12 mouse cellular contexts compared by ENCODE assay signal in the genomic region with DNA sequence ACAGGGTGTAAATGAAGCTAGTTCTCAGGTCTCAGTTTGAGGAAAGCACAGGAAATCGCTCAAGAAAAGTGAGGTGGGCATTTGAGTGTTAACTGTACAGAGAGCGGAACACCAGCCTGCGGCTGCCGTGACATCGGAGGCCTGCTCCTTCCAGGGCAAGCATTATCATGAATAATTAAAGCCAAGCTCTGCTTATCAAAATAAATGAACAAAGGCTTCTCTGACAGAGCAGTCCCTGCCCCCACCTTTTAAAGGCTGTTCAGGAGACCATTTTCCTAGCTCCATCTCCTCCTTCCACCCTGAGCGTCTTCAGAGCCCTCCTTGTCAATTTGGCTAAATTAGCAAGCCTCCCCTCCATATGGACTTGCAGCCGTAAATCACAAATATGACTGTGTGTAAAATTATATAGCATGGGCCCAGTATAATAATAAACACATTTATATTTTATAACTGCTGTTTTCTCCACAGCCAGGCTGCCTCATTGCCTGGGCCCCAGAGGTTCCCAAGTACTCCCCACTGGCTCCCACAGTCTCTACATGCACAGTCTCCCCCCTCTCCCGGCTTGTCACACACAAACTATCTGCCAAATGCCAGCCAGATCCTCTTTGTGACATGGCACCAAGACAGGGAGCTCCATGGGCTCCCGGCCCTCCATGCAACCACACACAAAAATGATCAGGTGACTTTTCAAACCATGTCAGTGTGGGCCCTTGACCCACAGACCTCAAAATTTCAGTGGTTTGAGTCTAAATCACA.
A peak's percentile ranks its signal among the peaks of the same experiment; 100 is the strongest.
DNase-seq lines count a peak whose midpoint lies in the region; ATAC-seq and TF ChIP-seq lines count a peak whose summit lies in the region.
"Had no signal": no experiment of that assay in that cellular context is flagged by ENCODE, and none has a peak within 500 bp of the region (broad histone marks: within the 10 kb centered on the region; RNA-seq: fewer than 3 reads in every experiment).

No protein-coding gene starts in this region.

- TF ChIP-seq EP300 in stomach, postnatal 0 days (optimal IDR thresholded peaks at IDR 0.05): no peak

- TF ChIP-seq CTCF in stomach, postnatal 0 days (IDR thresholded peaks at IDR 0.05; ENCODE audit: low read depth): no peak
- TF ChIP-seq CTCF in hindbrain, postnatal 0 days (IDR thresholded peaks at IDR 0.05; ENCODE audit: low read depth): no peak

- H3K27ac ChIP-seq in heart, embryonic 12.5 days (ENCODE audit: poor library complexity, severe bottlenecking): peak overlapping the region; percentile 48
- no peak overlapping the region for H3K27ac ChIP-seq in stomach, embryonic 14.5 days (ENCODE audit: low read length)
- no peak overlapping the region for H3K27ac ChIP-seq in stomach, postnatal 0 days (replicated peaks)
- peak overlapping the region; percentile 37; the same call in 1 of the 2 replicates for H3K27ac ChIP-seq in hindbrain, postnatal 0 days

- no peak overlapping the region for H3K9ac ChIP-seq in heart, embryonic 12.5 days
- no peak overlapping the region for H3K9ac ChIP-seq in stomach, embryonic 14.5 days (replicated peaks; ENCODE audit: low read depth, low read length)
- H3K9ac ChIP-seq in stomach, postnatal 0 days (ENCODE audit: low read length): no peak overlapping the region
- H3K9ac ChIP-seq in hindbrain, postnatal 0 days (replicated peaks; ENCODE audit: low read length): no peak overlapping the region

- 57% methylated on average over 9 of the region's 9 CpGs for WGBS in heart, embryonic 12.5 days
- WGBS in stomach, embryonic 14.5 days: 61% methylated on average over 9 of the region's 9 CpGs
- WGBS in stomach, postnatal 0 days: 61% methylated on average over 9 of the region's 9 CpGs
- 17% methylated on average over 9 of the region's 9 CpGs for WGBS in hindbrain, postnatal 0 days

- no peaks in the 10 kb centered on the region for H3K27me3 ChIP-seq in heart, embryonic 12.5 days (replicated peaks)
- no peaks in the 10 kb centered on the region for H3K27me3 ChIP-seq in stomach, embryonic 14.5 days (ENCODE audit: control insufficient read depth, insufficient read depth, low read length)
- no peaks in the 10 kb centered on the region for H3K27me3 ChIP-seq in stomach, postnatal 0 days (ENCODE audit: control insufficient read depth, insufficient read depth, low read length)
- H3K27me3 ChIP-seq in hindbrain, postnatal 0 days (ENCODE audit: insufficient read depth, low read length): no peaks in the 10 kb centered on the region
- H3K27me3 ChIP-seq: CH12.LX had no signal

- no peak overlapping the region for H3K4me3 ChIP-seq in heart, embryonic 12.5 days
- no peak overlapping the region for H3K4me3 ChIP-seq in stomach, embryonic 14.5 days (ENCODE audit: low read depth, low read length)
- H3K4me3 ChIP-seq in stomach, postnatal 0 days (ENCODE audit: low read depth, low read length): no peak overlapping the region
- H3K4me3 ChIP-seq in hindbrain, postnatal 0 days (ENCODE audit: low read length): no peak overlapping the region

- intact Hi-C loops in heart, postnatal 10 days (cut with DNase I): no loop called here

- ATAC-seq in heart, embryonic 12.5 days (ENCODE audit: insufficient number of reproducible peaks, low FRiP score): no peak
- ATAC-seq in stomach, embryonic 14.5 days (ENCODE audit: insufficient number of reproducible peaks, insufficient read depth, low FRiP score, low read depth): peak; percentile 14; the same call in 1 of the 2 replicates
- ATAC-seq in stomach, postnatal 0 days (ENCODE audit: low FRiP score, low TSS enrichment): no peak
- ATAC-seq in hindbrain, postnatal 0 days: peak; percentile 40

- no peak for DNase-seq in heart, postnatal 10 days
- no peak for DNase-seq in stomach, postnatal 0 days (ENCODE audit: low spot score)
- DNase-seq in hindbrain, postnatal 0 days (ENCODE audit: low spot score): peak; percentile 46
- DNase-seq in thymus, postnatal 10 days (ENCODE audit: low spot score in 2 of 2): no peak
- DNase-seq in frontal cortex, postnatal 14 days (ENCODE audit: low spot score in 2 of 2): no peak
- no peak for DNase-seq in right cerebral cortex, postnatal 4 days
- DNase-seq: lung, postnatal 4 days; right cerebral cortex, adult 18-20 months; thymus, adult 2 months had no signal

- peaks cover 19% of the 10 kb centered on the region for H3K4me1 ChIP-seq in heart, embryonic 12.5 days (replicated peaks)
- H3K4me1 ChIP-seq in stomach, embryonic 14.5 days (ENCODE audit: control insufficient read depth, insufficient read depth, low read length): 0 out of 2 replicates have a peak, but pooled peaks cover 4% of the 10 kb centered on the region
- H3K4me1 ChIP-seq in stomach, postnatal 0 days (replicated peaks; ENCODE audit: control insufficient read depth, insufficient read depth): no peaks in the 10 kb centered on the region
- H3K4me1 ChIP-seq in hindbrain, postnatal 0 days (ENCODE audit: insufficient read depth, low read length): peaks cover 42% of the 10 kb centered on the region

- H3K36me3 ChIP-seq in heart, embryonic 12.5 days: peaks cover 10% of the 10 kb centered on the region
- H3K36me3 ChIP-seq in stomach, embryonic 14.5 days (ENCODE audit: control insufficient read depth, insufficient read depth, low read length): no peaks in the 10 kb centered on the region
- H3K36me3 ChIP-seq in stomach, postnatal 0 days (ENCODE audit: control insufficient read depth, insufficient read depth, low read length): peaks cover 4% of the 10 kb centered on the region; the same call in 1 of the 2 replicates
- H3K36me3 ChIP-seq in hindbrain, postnatal 0 days (ENCODE audit: insufficient read depth, low read length): no peaks in the 10 kb centered on the region

- no peaks in the 10 kb centered on the region for H3K9me3 ChIP-seq in heart, embryonic 12.5 days (replicated peaks)
- no peaks in the 10 kb centered on the region for H3K9me3 ChIP-seq in stomach, embryonic 14.5 days (ENCODE audit: control insufficient read depth, low read depth, low read length)
- no peaks in the 10 kb centered on the region for H3K9me3 ChIP-seq in stomach, postnatal 0 days (ENCODE audit: control insufficient read depth, low read length)
- H3K9me3 ChIP-seq in hindbrain, postnatal 0 days (ENCODE audit: low read length): no peaks in the 10 kb centered on the region

- peak overlapping the region; percentile 13; the same call in 1 of the 2 replicates for H3K4me2 ChIP-seq in heart, embryonic 12.5 days
- H3K4me2 ChIP-seq in stomach, embryonic 14.5 days (replicated peaks; ENCODE audit: low read depth, low read length): no peak overlapping the region
- H3K4me2 ChIP-seq in stomach, postnatal 0 days (replicated peaks; ENCODE audit: low read depth): no peak overlapping the region
- no peak overlapping the region; the same call in 1 of the 2 replicates for H3K4me2 ChIP-seq in hindbrain, postnatal 0 days (ENCODE audit: low read depth, low read length)

Comparison
In these comparisons a context has a peak if more than half of its experiments do, and no peak if none do; other contexts are left out.
1. ATAC-seq: peak in stomach, embryonic 14.5 days (single experiment) and hindbrain, postnatal 0 days (single experiment); none in heart, embryonic 12.5 days (single experiment) and stomach, postnatal 0 days (single experiment).
2. H3K27ac ChIP-seq: peak in heart, embryonic 12.5 days (single experiment) and hindbrain, postnatal 0 days (single experiment); none in stomach, embryonic 14.5 days (single experiment) and stomach, postnatal 0 days (single experiment).